Mouse (Mus musculus) erythroblast, embryonic 14.5 days (primary cell): ENCODE results near the gene Arpin. TPM values are rescaled to one million over a fixed set of nuclear protein-coding genes. Genes with fewer than 3 reads are reported as not detected.

Experiments used
- H3K27me3 ChIP-seq: 2 replicates; pipeline ENCODE4 v1.6.1; 2012; ENCODE audit warnings: inconsistent platforms; ENCODE audit not compliant: control insufficient read depth
- H3K36me3 ChIP-seq: 2 replicates; pipeline ENCODE4 v1.6.1; 2012; ENCODE audit warnings: mild to moderate bottlenecking, inconsistent platforms; ENCODE audit not compliant: control insufficient read depth
- H3K4me1 ChIP-seq: 2 replicates; pipeline ENCODE4 v1.6.1; 2012; ENCODE audit warnings: inconsistent platforms; ENCODE audit not compliant: control insufficient read depth
- H3K4me3 ChIP-seq: replicated peaks from 2 replicates; pipeline ENCODE3; 2012; ENCODE audit warnings: moderate library complexity, mild to moderate bottlenecking, inconsistent platforms
- H3K9me3 ChIP-seq: 2 replicates; pipeline ENCODE4 v1.6.1; 2012; ENCODE audit warnings: low read length, inconsistent platforms, mixed read lengths; ENCODE audit not compliant: control insufficient read depth
- GATA1 ChIP-seq: IDR thresholded peaks from 2 replicates; pipeline ENCODE4 v1.6.1; 2012; ENCODE audit warnings: low read length, inconsistent platforms, mixed read lengths
- TAL1 ChIP-seq: IDR thresholded peaks from 3 replicates; pipeline ENCODE4 v1.6.1; 2012; ENCODE audit warnings: low read length, inconsistent platforms, mixed read lengths
- polyA plus RNA-seq: library from polyadenylated mRNA; stranded (reverse); fragments of >175 nt; gene quantifications from 2 replicates; pipeline ENCODE4 v1.2.3, GENCODE M21; 2012

Arpin gene
- polyA plus RNA-seq, 1 experiment: not detected

- H3K27me3 ChIP-seq: no peaks in the 10 kb centered on the region
- no peak overlapping the region for H3K4me3 ChIP-seq
- TF ChIP-seq TAL1: no peak
- no peak for TF ChIP-seq GATA1
- H3K4me1 ChIP-seq: no peaks in the 10 kb centered on the region
- no peaks in the 10 kb centered on the region for H3K9me3 ChIP-seq
- peaks cover 26% of the 10 kb centered on the region for H3K36me3 ChIP-seq
These were observed 55.1 kb downstream of the Arpin start for GRCm38 (mm10) chr7:79880033-79880432.

DNA sequence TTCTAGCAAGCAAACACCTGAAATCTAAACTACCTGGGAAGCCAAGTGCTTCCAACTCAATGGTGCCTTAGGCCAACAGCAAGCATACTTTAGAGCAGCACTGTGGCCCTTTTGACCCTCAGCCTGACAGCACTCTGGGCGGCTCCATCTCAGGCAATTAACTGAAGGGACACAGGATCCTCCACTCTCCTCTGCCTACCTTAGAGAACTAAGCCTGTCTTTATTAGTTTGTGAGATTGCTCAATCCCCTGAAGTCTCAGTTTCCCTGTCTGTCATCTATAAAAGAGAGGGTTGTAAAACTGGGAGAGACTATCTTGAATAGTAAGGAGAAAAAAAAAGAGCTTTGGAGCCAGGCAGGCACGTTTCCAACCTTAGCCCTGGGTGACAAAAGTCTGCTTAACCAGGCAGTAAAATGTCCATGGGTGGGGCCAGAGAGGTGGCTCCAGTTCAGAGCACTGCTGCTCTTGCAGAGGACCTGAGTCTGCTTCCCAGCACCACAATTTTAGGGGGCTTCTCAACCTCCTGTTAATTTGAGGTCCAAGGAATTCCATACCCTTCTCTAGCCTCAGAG lies 56.6 kb downstream of the Arpin start:
- Histone ChIP-seq H3K4me3 (no peak overlapping the region), H3K27me3 (no peaks in the 10 kb centered on the region), H3K9me3 (no peaks in the 10 kb centered on the region), H3K36me3 (peaks cover 23% of the 10 kb centered on the region), H3K4me1 (no peaks in the 10 kb centered on the region)
- TF ChIP-seq TAL1: no peak
- TF ChIP-seq GATA1: no peak

Other genes with a start within 250 kb of the Arpin start
- gene Kif7, start 219.6 kb downstream of the Arpin start, polyA plus RNA-seq: 0.01 and 0.05 TPM in 2 replicates
- gene Plin1, start 202.5 kb downstream of the Arpin start, polyA plus RNA-seq: not detected in 2 replicates
- not detected in 2 replicates for gene Pex11a, start 192.2 kb downstream of the Arpin start, polyA plus RNA-seq
- not detected in 2 replicates for gene Wdr93, start 192.2 kb downstream of the Arpin start, polyA plus RNA-seq
- gene Mesp1, start 141.6 kb downstream of the Arpin start, polyA plus RNA-seq: 0.04 TPM in 1 of 2 replicates, not detected in the other
- not detected in 2 replicates for gene Mesp2, start 124.6 kb downstream of the Arpin start, polyA plus RNA-seq
- 0.02 and 0.03 TPM in 2 replicates for gene Anpep, start 74.3 kb downstream of the Arpin start, polyA plus RNA-seq
- gene Ap3s2, start 14.7 kb downstream of the Arpin start, polyA plus RNA-seq: 0.25 and 0.42 TPM in 2 replicates
- 0.20 and 0.27 TPM in 2 replicates for gene Zfp710, start 89.5 kb upstream of the Arpin start, polyA plus RNA-seq
- gene Idh2, start 180.0 kb upstream of the Arpin start, polyA plus RNA-seq: 3.8 and 4.1 TPM in 2 replicates